In the genomic region with DNA sequence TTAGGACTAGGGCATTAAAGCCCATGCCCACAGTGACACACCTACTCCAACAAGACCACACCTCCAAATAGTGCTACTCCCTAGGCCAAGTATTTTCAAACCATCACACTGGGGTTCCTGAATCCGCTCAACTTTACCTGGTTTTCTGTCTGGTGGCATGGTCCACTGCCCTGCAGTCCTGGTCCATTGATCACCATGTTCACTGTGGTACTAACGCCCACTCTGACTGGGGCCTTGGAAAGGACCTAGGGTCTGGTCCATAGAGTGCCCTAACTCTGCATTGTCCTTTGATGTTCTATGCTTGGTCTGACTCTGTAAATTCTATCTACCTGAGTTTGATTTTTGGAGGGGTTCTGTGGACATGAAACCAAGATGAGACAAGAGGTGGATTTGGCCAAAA, we compare ENCODE assay signal across 14 mouse cellular contexts. TPM values are rescaled to one million over a fixed set of nuclear protein-coding genes. Genes with fewer than 3 reads are reported as not detected.
DNase-seq lines count a peak whose midpoint lies in the region; ATAC-seq and TF ChIP-seq lines count a peak whose summit lies in the region.
"Had no signal": no experiment of that assay in that cellular context is flagged by ENCODE, and none has a peak within 500 bp of the region (broad histone marks: within the 10 kb centered on the region; RNA-seq: fewer than 3 reads in every experiment).

No protein-coding gene starts in this region.

- no peak overlapping the region for H3K9ac ChIP-seq in heart, embryonic 12.5 days
- no peak overlapping the region for H3K9ac ChIP-seq in liver, embryonic 12.5 days
- H3K9ac ChIP-seq in liver, embryonic 13.5 days, result no peak overlapping the region
- H3K9ac ChIP-seq: limb, embryonic 13.5 days; lung, embryonic 15.5 days had no signal

- H3K36me3 ChIP-seq in heart, embryonic 12.5 days, result peaks cover 49% of the 10 kb centered on the region
- 0 out of 2 replicates have a peak, but pooled peaks cover 3% of the 10 kb centered on the region for H3K36me3 ChIP-seq in liver, embryonic 12.5 days
- H3K36me3 ChIP-seq in embryonic facial prominence, embryonic 10.5 days (replicated peaks), result peaks cover 12% of the 10 kb centered on the region; the same call in 1 of the 2 replicates
- no peaks in the 10 kb centered on the region for H3K36me3 ChIP-seq in liver, embryonic 13.5 days

- H3K4me2 ChIP-seq in heart, embryonic 12.5 days, result peak overlapping the region; percentile 22; the same call in 1 of the 2 replicates
- H3K4me2 ChIP-seq in liver, embryonic 12.5 days, result peak overlapping the region; percentile 50
- H3K4me2 ChIP-seq in liver, embryonic 13.5 days, result 0 out of 2 replicates have a peak overlapping the region, but pooled peaks have one; percentile 33
- H3K4me2 ChIP-seq: limb, embryonic 13.5 days; lung, embryonic 15.5 days had no signal

- H3K4me3 ChIP-seq in heart, embryonic 12.5 days, result no peak overlapping the region
- H3K4me3 ChIP-seq in liver, embryonic 12.5 days, result no peak overlapping the region
- no peak overlapping the region for H3K4me3 ChIP-seq in embryonic facial prominence, embryonic 10.5 days
- no peak overlapping the region for H3K4me3 ChIP-seq in liver, embryonic 13.5 days (replicated peaks)
- no peak overlapping the region for H3K4me3 ChIP-seq in left cerebral cortex, adult 2 months
- H3K4me3 ChIP-seq: erythroblast, embryonic 14.5 days; gastrocnemius, adult 2 months; heart, adult 2 months; limb, embryonic 13.5 days; lung, embryonic 15.5 days had no signal

- no peaks in the 10 kb centered on the region for H3K27me3 ChIP-seq in heart, embryonic 12.5 days (replicated peaks)
- H3K27me3 ChIP-seq in liver, embryonic 12.5 days (replicated peaks), result peaks cover 8% of the 10 kb centered on the region
- no peaks in the 10 kb centered on the region for H3K27me3 ChIP-seq in embryonic facial prominence, embryonic 10.5 days (replicated peaks; ENCODE audit: low read depth, poor library complexity, severe bottlenecking)
- peaks cover 3% of the 10 kb centered on the region; the same call in 1 of the 2 replicates for H3K27me3 ChIP-seq in liver, embryonic 13.5 days
- H3K27me3 ChIP-seq: limb, embryonic 13.5 days; lung, embryonic 15.5 days had no signal

- H3K9me3 ChIP-seq in heart, embryonic 12.5 days (replicated peaks), result peaks cover 2% of the 10 kb centered on the region; the same call in 1 of the 2 replicates
- H3K9me3 ChIP-seq in liver, embryonic 12.5 days (replicated peaks), result no peaks in the 10 kb centered on the region
- peaks cover 11% of the 10 kb centered on the region; the same call in 1 of the 2 replicates for H3K9me3 ChIP-seq in embryonic facial prominence, embryonic 10.5 days
- no peaks in the 10 kb centered on the region for H3K9me3 ChIP-seq in liver, embryonic 13.5 days (replicated peaks)
- H3K9me3 ChIP-seq: limb, embryonic 13.5 days; lung, embryonic 15.5 days had no signal

- WGBS in heart, embryonic 12.5 days, result 82% methylated on average over 2 of the region's 2 CpGs
- 84% methylated on average over 2 of the region's 2 CpGs for WGBS in liver, embryonic 12.5 days (ENCODE audit: insufficient replicate concordance)
- 90% methylated on average over 2 of the region's 2 CpGs for WGBS in embryonic facial prominence, embryonic 10.5 days
- WGBS in liver, embryonic 13.5 days (ENCODE audit: insufficient replicate concordance), result 74% methylated on average over 2 of the region's 2 CpGs

- no peak for TF ChIP-seq CTCF in left cerebral cortex, adult 2 months (IDR thresholded peaks at IDR 0.05)

- no peaks in the 10 kb centered on the region for H3K4me1 ChIP-seq in heart, embryonic 12.5 days (replicated peaks)
- peaks cover 14% of the 10 kb centered on the region for H3K4me1 ChIP-seq in liver, embryonic 12.5 days
- peaks cover 11% of the 10 kb centered on the region for H3K4me1 ChIP-seq in embryonic facial prominence, embryonic 10.5 days
- peaks cover 12% of the 10 kb centered on the region for H3K4me1 ChIP-seq in liver, embryonic 13.5 days (replicated peaks)
- H3K4me1 ChIP-seq: limb, embryonic 13.5 days; lung, embryonic 15.5 days had no signal

- intact Hi-C loops in left cerebral cortex, adult 2 months (cut with DNase I), result no loop called here

- no peak for DNase-seq in heart, adult 11 months
- no peak for DNase-seq in liver
- DNase-seq in embryonic facial prominence, embryonic 10.5 days (ENCODE audit: low spot score), result no peak
- no peak for DNase-seq in liver, embryonic 13.5 days
- DNase-seq in thymus, postnatal 0 days (ENCODE audit: low spot score), result no peak
- no peak for DNase-seq in left cerebral cortex, adult 2 months (ENCODE audit: extremely low spot score in 1 of 2, low spot score in 2 of 2)

- ATAC-seq in heart, embryonic 12.5 days (ENCODE audit: insufficient number of reproducible peaks, low FRiP score), result no peak
- no peak for ATAC-seq in liver, embryonic 12.5 days
- ATAC-seq in liver, embryonic 13.5 days (ENCODE audit: low read depth), result no peak
- ATAC-seq: inflammation-experienced regulatory T-cells, adult 6 months had no signal

- no peak overlapping the region for H3K27ac ChIP-seq in heart, embryonic 12.5 days (ENCODE audit: poor library complexity, severe bottlenecking)
- H3K27ac ChIP-seq in liver, embryonic 12.5 days, result no peak overlapping the region
- H3K27ac ChIP-seq in embryonic facial prominence, embryonic 10.5 days (replicated peaks), result 0 out of 2 replicates have a peak overlapping the region, but pooled peaks have one; percentile 0
- no peak overlapping the region for H3K27ac ChIP-seq in liver, embryonic 13.5 days
- H3K27ac ChIP-seq in left cerebral cortex, adult 2 months, result no peak overlapping the region
- H3K27ac ChIP-seq: gastrocnemius, adult 2 months; heart, adult 2 months; limb, embryonic 13.5 days; lung, embryonic 15.5 days had no signal

RNA-seq across cellular contexts. Expression of a gene that starts 9.3 kb away (rescaled TPM):
- polyA plus RNA-seq in heart, embryonic 12.5 days (2016; fragmentation: Nextera tagmentation; extraction: Ambion mirVana), result 94.4 and 96.8 TPM in 2 replicates
- 27.4 and 27.6 TPM in 2 replicates for polyA plus RNA-seq in liver, embryonic 12.5 days (2016; fragmentation: Nextera tagmentation; extraction: Ambion mirVana)
- 42.0 and 47.3 TPM in 2 replicates for polyA plus RNA-seq in embryonic facial prominence, embryonic 10.5 days (2016; fragmentation: Nextera tagmentation; extraction: Ambion mirVana)
- 19.4 and 19.8 TPM in 2 replicates for polyA plus RNA-seq in liver, embryonic 13.5 days (2015; fragmentation: Nextera tagmentation; extraction: Ambion mirVana)
- 51.3 and 59.8 TPM in 2 replicates for polyA plus RNA-seq in thymus, postnatal 0 days (2015; fragmentation: Nextera tagmentation; extraction: Ambion mirVana)
- total RNA-seq in left cerebral cortex, adult 2 months (2021), result 100 to 1,000 TPM; 302 TPM

RNA-seq across cellular contexts. Expression of a gene that starts 29.0 kb away (rescaled TPM):
- polyA plus RNA-seq in heart, embryonic 12.5 days (2016; fragmentation: Nextera tagmentation; extraction: Ambion mirVana), result 8.4 and 9.0 TPM in 2 replicates
- 2.1 and 2.4 TPM in 2 replicates for polyA plus RNA-seq in liver, embryonic 12.5 days (2016; fragmentation: Nextera tagmentation; extraction: Ambion mirVana)
- polyA plus RNA-seq in embryonic facial prominence, embryonic 10.5 days (2016; fragmentation: Nextera tagmentation; extraction: Ambion mirVana), result 3.4 and 4.0 TPM in 2 replicates
- polyA plus RNA-seq in liver, embryonic 13.5 days (2015; fragmentation: Nextera tagmentation; extraction: Ambion mirVana), result 1.7 TPM in 2 replicates
- 2.6 and 3.0 TPM in 2 replicates for polyA plus RNA-seq in thymus, postnatal 0 days (2015; fragmentation: Nextera tagmentation; extraction: Ambion mirVana)
- total RNA-seq in left cerebral cortex, adult 2 months (2021), result 1 to 10 TPM; 1.7 to 2.1 TPM
- polyA plus RNA-seq: erythroblast, embryonic 14.5 days had no signal

RNA-seq across cellular contexts. Expression of a gene that starts 41.0 kb away (rescaled TPM):
- 61.2 and 63.0 TPM in 2 replicates for polyA plus RNA-seq in heart, embryonic 12.5 days (2016; fragmentation: Nextera tagmentation; extraction: Ambion mirVana)
- 83.6 and 88.5 TPM in 2 replicates for polyA plus RNA-seq in liver, embryonic 12.5 days (2016; fragmentation: Nextera tagmentation; extraction: Ambion mirVana)
- polyA plus RNA-seq in embryonic facial prominence, embryonic 10.5 days (2016; fragmentation: Nextera tagmentation; extraction: Ambion mirVana), result 135 TPM in 2 replicates
- polyA plus RNA-seq in liver, embryonic 13.5 days (2015; fragmentation: Nextera tagmentation; extraction: Ambion mirVana), result 69.9 and 71.9 TPM in 2 replicates
- 95.8 and 98.6 TPM in 2 replicates for polyA plus RNA-seq in thymus, postnatal 0 days (2015; fragmentation: Nextera tagmentation; extraction: Ambion mirVana)
- 10 to 100 TPM; 16.1 to 16.7 TPM for total RNA-seq in left cerebral cortex, adult 2 months (2021)
